Mouse (Mus musculus) liver, embryonic 18 days (tissue): ENCODE data around the gene Tbc1d1. TPM values are rescaled to one million over a fixed set of nuclear protein-coding genes. Genes with fewer than 3 reads are reported as not detected.

Experiments used
- polyA plus RNA-seq: library from polyadenylated mRNA; depleted of rRNA; stranded (reverse); fragments of >200 nt; gene quantifications from 2 replicates; pipeline ENCODE4 v1.2.3, GENCODE M21; 2012; rRNA removed

The Tbc1d1 gene
- polyA plus RNA-seq: 5.0 and 5.4 TPM in 2 replicates

DNA sequence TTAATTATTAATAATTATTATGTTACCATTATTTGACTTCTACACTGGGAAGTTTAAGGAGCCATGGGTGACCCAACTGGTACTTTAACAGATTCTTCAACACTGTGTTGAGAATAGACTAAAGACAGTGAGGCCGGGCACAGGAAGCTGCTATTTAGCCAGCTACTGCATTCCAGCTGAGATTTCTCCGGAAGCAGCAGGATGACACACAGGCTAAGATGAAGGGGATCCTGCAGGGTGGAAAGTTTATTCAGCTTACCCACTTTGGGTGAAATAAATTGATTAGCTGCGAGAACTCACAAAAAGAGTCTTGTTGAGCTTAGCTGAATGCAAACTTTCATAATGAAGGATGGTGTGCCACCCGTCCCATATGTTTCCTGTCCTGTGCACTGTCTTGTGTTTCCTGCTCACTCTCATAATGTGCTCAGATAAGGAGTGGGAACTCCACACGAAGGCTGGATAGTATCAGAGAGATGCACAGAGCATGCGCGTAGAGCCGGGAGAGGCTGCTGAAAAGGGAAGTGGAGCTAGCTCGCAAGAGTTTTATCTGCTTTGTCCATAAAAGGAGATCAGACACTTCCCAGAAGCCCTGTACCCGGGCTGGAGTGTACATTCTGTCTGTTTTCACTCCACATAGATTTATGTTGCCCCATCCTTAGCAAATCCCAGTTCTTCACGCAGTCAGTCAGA is at the start of gene Tbc1d1:
TSS of gene Tbc1d1 (plus strand) at position 445 of the 690 bp plus-strand sequence.

Other genes starting within 250 kb of the Tbc1d1 start
- 6.9 and 7.8 TPM in 2 replicates for gene Rell1, start 187.4 kb upstream of the Tbc1d1 start, polyA plus RNA-seq
- 9.0 and 9.1 TPM in 2 replicates for gene Pgm2, start 63.4 kb upstream of the Tbc1d1 start, polyA plus RNA-seq